Mouse (Mus musculus): ENCODE results near the gene Gm11492. TPM values are rescaled to one million over a fixed set of nuclear protein-coding genes. Genes with fewer than 3 reads are reported as not detected.

Gene Gm11492
- total and polyA plus RNA-seq, 3 experiments = not detected

GRCm38 (mm10) chr11:87578963-87579601 is 12.6 kb downstream of the Gm11492 start:
- Histone ChIP-seq H3K27ac (ENCODE audit: control insufficient read depth, low read depth, low read length) (no peak overlapping the region), H3K4me1 (ENCODE audit: control insufficient read depth in 1 of 2, insufficient read depth in 2 of 2, low read length in 2 of 2) (peaks cover 2 to 15% of the 10 kb centered on the region in 2 experiments; a peak in 3 of 4 replicates), H3K9me3 (replicated peaks; ENCODE audit: insufficient read depth, low read length) (no peaks in the 10 kb centered on the region), H3K4me3 (ENCODE audit: control insufficient read depth in 1 of 2, insufficient read depth in 1 of 2, low read depth in 2 of 2, low read length in 2 of 2) (peak overlapping the region; percentile 58 to 79), H3K79me2 (ENCODE audit: control insufficient read depth, insufficient read depth, low read length, poor library complexity) (no peaks in the 10 kb centered on the region), H3K9ac (ENCODE audit: control insufficient read depth, low read depth, low read length, poor library complexity, severe bottlenecking) (peak overlapping the region; percentile 48; the same call in 1 of the 2 replicates), H3K36me3 (ENCODE audit: control insufficient read depth in 1 of 2, insufficient read depth in 2 of 2, low read length in 2 of 2) (peaks cover 0 to 2% of the 10 kb centered on the region in 2 experiments; a peak in 1 of 4 replicates), H3K27me3 (ENCODE audit: control insufficient read depth in 1 of 2, insufficient read depth in 2 of 2, low read length in 2 of 2) (peaks cover 0 to 4% of the 10 kb centered on the region in 2 experiments; a peak in 2 of 4 replicates)
- DNase-seq (ENCODE audit: low read depth, low spot score) = peak; percentile 70
- TF ChIP-seq ZNF384 (IDR thresholded peaks at IDR 0.05; ENCODE audit: low read depth, low read length) (no peak), NELFE (IDR thresholded peaks at IDR 0.05; ENCODE audit: low read depth, low read length) (0 out of 2 replicates have a peak, but pooled peaks have one; percentile 19), ZKSCAN1 (IDR thresholded peaks at IDR 0.05; ENCODE audit: low read depth, low read length) (no peak), MYB (IDR thresholded peaks at IDR 0.05; ENCODE audit: low read depth, low read length) (no peak), ELF1 (IDR thresholded peaks at IDR 0.05; ENCODE audit: low read depth, low read length) (no peak), POLR2A (IDR thresholded peaks at IDR 0.05; ENCODE audit: control insufficient read depth in 1 of 2, insufficient read depth in 1 of 2, low read depth in 1 of 2, low read length in 2 of 2, poor library complexity in 1 of 2) (no peak), JUND (IDR thresholded peaks at IDR 0.05; ENCODE audit: low read depth, low read length) (no peak), UBTF (IDR thresholded peaks at IDR 0.05; ENCODE audit: borderline replicate concordance, insufficient read depth, low read depth, low read length) (peak; percentile 78), CHD1 (IDR thresholded peaks at IDR 0.05; ENCODE audit: low read depth, low read length) (no peak), TAL1 (IDR thresholded peaks at IDR 0.05; ENCODE audit: low read length) (0 out of 2 replicates have a peak, but pooled peaks have one; percentile 12), POLR2AphosphoS5 (IDR thresholded peaks at IDR 0.05; ENCODE audit: borderline replicate concordance, low read depth, low read length) (no peak), GABPA (IDR thresholded peaks at IDR 0.05; ENCODE audit: low read depth, low read length) (no peak), SMC3 (IDR thresholded peaks at IDR 0.05; ENCODE audit: low read depth, low read length) (peak; percentile 10; the same call in 1 of the 2 replicates), USF1 (IDR thresholded peaks at IDR 0.05; ENCODE audit: low read depth, low read length) (no peak), MAX (IDR thresholded peaks at IDR 0.05; ENCODE audit: low read length) (no peak), RAD21 (IDR thresholded peaks at IDR 0.05; ENCODE audit: low read depth, low read length) (no peak), NRF1 (IDR thresholded peaks at IDR 0.05; ENCODE audit: insufficient read depth, low read depth, low read length, poor library complexity, severe bottlenecking) (no peak), GATA1 (IDR thresholded peaks at IDR 0.05; ENCODE audit: low read depth, low read length) (0 out of 2 replicates have a peak, but pooled peaks have one; percentile 9), KAT2A (conservative IDR thresholded peaks at IDR 0.05; ENCODE audit: low read depth, low read length) (no peak), MAZ (IDR thresholded peaks at IDR 0.05; ENCODE audit: low read depth, low read length) (peak; percentile 41; the same call in 1 of the 2 replicates), CTCF (IDR thresholded peaks at IDR 0.05 in 2 of 3, conservative IDR thresholded peaks at IDR 0.05 in 1 of 3; ENCODE audit: control insufficient read depth in 1 of 3, insufficient read depth in 1 of 3, low read depth in 2 of 3, low read length in 3 of 3, poor library complexity in 1 of 3, severe bottlenecking in 1 of 3) (peak in 1 of 3 experiments; percentile 43; a peak in 1 of 6 replicates), USF2 (IDR thresholded peaks at IDR 0.05; ENCODE audit: borderline replicate concordance in 1 of 2, insufficient read depth in 1 of 2, low read depth in 1 of 2, low read length in 2 of 2) (no peak), ZMIZ1 (IDR thresholded peaks at IDR 0.05; ENCODE audit: low read depth, low read length) (no peak), SIN3A (IDR thresholded peaks at IDR 0.05; ENCODE audit: low read length) (no peak), MYC (IDR thresholded peaks at IDR 0.05; ENCODE audit: low read depth, low read length) (no peak), ETS1 (IDR thresholded peaks at IDR 0.05; ENCODE audit: low read depth, low read length) (no peak), TBP (IDR thresholded peaks at IDR 0.05; ENCODE audit: low read depth, low read length) (peak; percentile 96), MXI1 (IDR thresholded peaks at IDR 0.05; ENCODE audit: low read depth, low read length) (peak; percentile 1; the same call in 1 of the 2 replicates), E2F4 (IDR thresholded peaks at IDR 0.05; ENCODE audit: borderline replicate concordance, low read depth, low read length) (no peak), EP300 (IDR thresholded peaks at IDR 0.05; ENCODE audit: low read depth in 1 of 2, low read length in 2 of 2) (peak; percentile 36 to 42; a peak in 2 of 4 replicates), HCFC1 (IDR thresholded peaks at IDR 0.05; ENCODE audit: low read depth, low read length) (no peak), CHD2 (IDR thresholded peaks at IDR 0.05; ENCODE audit: low read length) (no peak), RCOR1 (IDR thresholded peaks at IDR 0.05; ENCODE audit: low read depth, low read length) (0 out of 2 replicates have a peak, but pooled peaks have one; percentile 6), BHLHE40 (IDR thresholded peaks at IDR 0.05; ENCODE audit: borderline replicate concordance, low read depth, low read length) (0 out of 2 replicates have a peak, but pooled peaks have one; percentile 7), MEF2A (IDR thresholded peaks at IDR 0.05; ENCODE audit: extremely low read depth, insufficient replicate concordance, low read depth, low read length, poor library complexity, severe bottlenecking) (no peak), MAFK (IDR thresholded peaks at IDR 0.05; ENCODE audit: borderline replicate concordance, low read depth, low read length) (no peak)

Data from MEL (cell line).